Mouse (Mus musculus): ENCODE data around the gene Chil1. TPM values are rescaled to one million over a fixed set of nuclear protein-coding genes. Genes with fewer than 3 reads are reported as not detected.

The Chil1 gene
- total and polyA plus RNA-seq, 2 experiments, result 0.09 to 0.34 TPM

DNA sequence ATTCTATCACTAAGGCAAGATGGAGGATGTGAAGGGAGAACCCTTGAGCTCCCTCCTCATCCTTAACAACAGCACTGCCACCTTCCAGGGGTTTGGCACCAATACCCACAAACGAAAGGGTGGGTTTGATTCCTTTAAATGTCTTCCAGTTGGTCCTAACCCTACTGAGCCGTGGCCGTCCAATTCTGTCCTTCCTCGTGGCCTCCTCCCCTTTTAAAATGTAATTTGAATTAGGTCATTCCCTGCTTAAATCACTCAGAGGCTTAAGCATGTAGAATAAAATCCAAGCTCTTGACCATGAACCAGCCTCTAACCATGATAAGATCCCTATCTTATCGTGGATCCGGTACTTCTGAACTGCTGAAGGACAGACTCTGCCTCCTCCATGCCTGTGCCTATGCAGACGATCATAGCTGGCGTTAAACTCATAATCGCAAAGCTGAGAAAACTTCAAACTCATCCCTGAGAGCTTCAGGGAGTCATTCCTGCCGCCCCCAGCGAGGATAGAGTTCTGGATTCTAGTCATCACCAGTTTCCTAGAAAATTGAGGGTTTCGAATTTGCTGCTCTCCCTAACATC is 42.8 kb downstream of the Chil1 start:
- TF ChIP-seq POLR2A (IDR thresholded peaks at IDR 0.05; ENCODE audit: extremely low read depth, insufficient read depth, low read length) (no peak), CTCF (IDR thresholded peaks at IDR 0.05; ENCODE audit: low read depth, low read length) (no peak)
- H3K27ac ChIP-seq (replicated peaks; ENCODE audit: insufficient read depth, low read depth, low read length), result no peak overlapping the region
- H3K36me3 ChIP-seq (ENCODE audit: control insufficient read depth, insufficient read depth, low read length), result no peaks in the 10 kb centered on the region
- H3K4me3 ChIP-seq (ENCODE audit: insufficient read depth, low read depth, low read length), result no peak overlapping the region
- no peak for DNase-seq (ENCODE audit: extremely low read depth, low read depth, low spot score)
- WGBS, result 89% methylated on average over 12 of the region's 12 CpGs
- no peak overlapping the region for H3K9ac ChIP-seq (ENCODE audit: low read depth, low read length)
- H3K27me3 ChIP-seq (ENCODE audit: control insufficient read depth, insufficient read depth, low read length), result no peaks in the 10 kb centered on the region
- no peaks in the 10 kb centered on the region for H3K79me2 ChIP-seq (ENCODE audit: control insufficient read depth, insufficient read depth, low read length)
- peaks cover 10% of the 10 kb centered on the region for H3K4me1 ChIP-seq (ENCODE audit: control insufficient read depth, insufficient read depth, low read length)

DNA sequence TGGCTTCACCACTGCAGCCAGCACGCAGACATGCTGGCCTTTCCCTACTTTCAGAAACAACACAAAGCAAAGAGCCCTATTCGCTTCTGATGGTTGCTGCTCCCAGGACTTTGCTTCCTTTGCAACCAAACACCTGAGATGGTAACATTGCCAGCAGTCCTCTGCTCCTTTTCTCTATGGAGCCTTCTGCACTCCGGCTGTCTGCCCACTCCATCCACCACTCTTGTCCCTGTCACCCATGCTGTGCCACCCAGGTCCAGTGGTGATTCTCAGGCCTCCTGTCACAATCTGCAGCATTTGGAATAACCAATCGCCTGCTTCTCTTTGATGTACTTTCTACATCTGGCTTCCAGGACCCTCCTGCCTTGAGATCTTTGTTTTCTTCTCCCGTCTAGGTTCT is 43.4 kb downstream of the Chil1 start:
- TF ChIP-seq CTCF (IDR thresholded peaks at IDR 0.05; ENCODE audit: low read depth, low read length) (no peak), POLR2A (IDR thresholded peaks at IDR 0.05; ENCODE audit: extremely low read depth, insufficient read depth, low read length) (no peak)
- H3K36me3 ChIP-seq (ENCODE audit: control insufficient read depth, insufficient read depth, low read length), result no peaks in the 10 kb centered on the region
- no peak overlapping the region for H3K27ac ChIP-seq (replicated peaks; ENCODE audit: insufficient read depth, low read depth, low read length)
- peaks cover 10% of the 10 kb centered on the region for H3K4me1 ChIP-seq (ENCODE audit: control insufficient read depth, insufficient read depth, low read length)
- 89% methylated on average over 5 of the region's 5 CpGs for WGBS
- H3K79me2 ChIP-seq (ENCODE audit: control insufficient read depth, insufficient read depth, low read length), result no peaks in the 10 kb centered on the region
- no peak overlapping the region for H3K4me3 ChIP-seq (ENCODE audit: insufficient read depth, low read depth, low read length)
- no peaks in the 10 kb centered on the region for H3K27me3 ChIP-seq (ENCODE audit: control insufficient read depth, insufficient read depth, low read length)
- DNase-seq (ENCODE audit: extremely low read depth, low read depth, low spot score), result no peak
- H3K9ac ChIP-seq (ENCODE audit: low read depth, low read length), result no peak overlapping the region

DNA sequence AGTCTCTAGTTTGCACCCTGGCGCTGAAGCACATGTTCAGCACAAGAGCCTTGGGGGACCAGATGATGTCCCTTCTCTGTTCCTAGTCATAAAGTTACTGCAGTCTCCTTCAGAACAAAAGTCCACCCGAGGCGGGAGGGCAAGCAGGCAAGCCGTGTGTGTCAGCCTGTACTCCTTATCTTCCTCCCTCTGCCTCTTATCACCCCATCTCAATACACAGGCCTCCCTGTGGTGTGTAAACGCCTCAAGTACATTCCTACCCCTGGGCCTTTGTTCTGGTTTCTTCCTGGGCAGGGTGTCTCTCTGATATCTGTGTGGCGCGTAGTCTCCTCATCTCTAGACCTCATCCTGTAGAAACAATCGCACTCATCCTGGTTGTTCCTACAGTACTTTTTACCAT is 44.8 kb downstream of the Chil1 start:
- no peak overlapping the region for H3K27ac ChIP-seq (replicated peaks; ENCODE audit: insufficient read depth, low read depth, low read length)
- no peak overlapping the region for H3K9ac ChIP-seq (ENCODE audit: low read depth, low read length)
- H3K4me3 ChIP-seq (ENCODE audit: insufficient read depth, low read depth, low read length), result no peak overlapping the region
- TF ChIP-seq CTCF (IDR thresholded peaks at IDR 0.05; ENCODE audit: low read depth, low read length) (no peak), POLR2A (IDR thresholded peaks at IDR 0.05; ENCODE audit: extremely low read depth, insufficient read depth, low read length) (no peak)
- DNase-seq (ENCODE audit: extremely low read depth, low read depth, low spot score), result no peak
- H3K79me2 ChIP-seq (ENCODE audit: control insufficient read depth, insufficient read depth, low read length), result no peaks in the 10 kb centered on the region
- 83% methylated on average over 8 of the region's 8 CpGs for WGBS
- no peaks in the 10 kb centered on the region for H3K36me3 ChIP-seq (ENCODE audit: control insufficient read depth, insufficient read depth, low read length)
- peaks cover 9% of the 10 kb centered on the region for H3K4me1 ChIP-seq (ENCODE audit: control insufficient read depth, insufficient read depth, low read length)
- H3K27me3 ChIP-seq (ENCODE audit: control insufficient read depth, insufficient read depth, low read length), result no peaks in the 10 kb centered on the region

DNA sequence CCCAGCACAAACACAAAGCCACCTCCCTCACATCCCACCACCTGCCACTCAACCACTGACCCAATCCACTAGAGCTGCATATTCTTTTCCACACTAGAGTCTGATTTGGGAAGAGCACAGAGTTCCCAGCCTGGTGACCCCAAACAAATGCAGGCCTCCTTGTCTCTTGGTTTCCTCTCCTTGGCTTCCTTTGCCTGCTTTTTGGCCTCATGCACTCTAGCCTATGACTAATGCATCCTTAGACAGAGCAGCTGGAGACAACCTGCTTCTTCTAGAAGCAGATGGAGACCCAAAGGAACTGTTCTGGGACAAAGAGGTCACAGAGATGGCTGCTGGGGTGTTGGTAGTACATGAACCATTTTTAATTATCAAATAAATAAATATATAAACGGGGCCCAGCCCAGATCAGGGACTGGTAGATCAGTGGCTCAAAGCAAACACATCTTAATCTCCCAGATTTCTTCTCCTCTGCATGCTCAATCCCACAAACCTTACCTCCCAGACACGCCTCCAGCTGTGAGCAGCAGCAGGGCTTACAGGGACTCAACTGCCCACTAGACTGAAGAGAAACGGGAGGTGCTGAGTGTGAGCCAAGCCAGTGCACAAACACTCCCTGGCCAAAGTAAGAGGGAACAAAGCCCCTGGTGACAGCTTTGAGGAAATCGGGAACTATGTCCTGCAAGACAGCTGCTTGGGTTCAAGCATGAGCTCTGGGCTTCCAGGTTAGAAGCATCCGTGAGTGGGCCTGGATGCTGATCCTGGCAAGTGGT is 48.0 kb downstream of the Chil1 start:
- no peak overlapping the region for H3K27ac ChIP-seq (replicated peaks; ENCODE audit: insufficient read depth, low read depth, low read length)
- H3K27me3 ChIP-seq (ENCODE audit: control insufficient read depth, insufficient read depth, low read length), result no peaks in the 10 kb centered on the region
- peaks cover 20% of the 10 kb centered on the region for H3K4me1 ChIP-seq (ENCODE audit: control insufficient read depth, insufficient read depth, low read length)
- DNase-seq (ENCODE audit: extremely low read depth, low read depth, low spot score), result no peak
- WGBS, result 81% methylated on average over 5 of the region's 5 CpGs
- H3K9ac ChIP-seq (ENCODE audit: low read depth, low read length), result no peak overlapping the region
- H3K79me2 ChIP-seq (ENCODE audit: control insufficient read depth, insufficient read depth, low read length), result 0 out of 2 replicates have a peak, but pooled peaks cover 2% of the 10 kb centered on the region
- H3K4me3 ChIP-seq (ENCODE audit: insufficient read depth, low read depth, low read length), result no peak overlapping the region
- TF ChIP-seq CTCF (IDR thresholded peaks at IDR 0.05; ENCODE audit: low read depth, low read length) (no peak), POLR2A (IDR thresholded peaks at IDR 0.05; ENCODE audit: extremely low read depth, insufficient read depth, low read length) (no peak)
- no peaks in the 10 kb centered on the region for H3K36me3 ChIP-seq (ENCODE audit: control insufficient read depth, insufficient read depth, low read length)

DNA sequence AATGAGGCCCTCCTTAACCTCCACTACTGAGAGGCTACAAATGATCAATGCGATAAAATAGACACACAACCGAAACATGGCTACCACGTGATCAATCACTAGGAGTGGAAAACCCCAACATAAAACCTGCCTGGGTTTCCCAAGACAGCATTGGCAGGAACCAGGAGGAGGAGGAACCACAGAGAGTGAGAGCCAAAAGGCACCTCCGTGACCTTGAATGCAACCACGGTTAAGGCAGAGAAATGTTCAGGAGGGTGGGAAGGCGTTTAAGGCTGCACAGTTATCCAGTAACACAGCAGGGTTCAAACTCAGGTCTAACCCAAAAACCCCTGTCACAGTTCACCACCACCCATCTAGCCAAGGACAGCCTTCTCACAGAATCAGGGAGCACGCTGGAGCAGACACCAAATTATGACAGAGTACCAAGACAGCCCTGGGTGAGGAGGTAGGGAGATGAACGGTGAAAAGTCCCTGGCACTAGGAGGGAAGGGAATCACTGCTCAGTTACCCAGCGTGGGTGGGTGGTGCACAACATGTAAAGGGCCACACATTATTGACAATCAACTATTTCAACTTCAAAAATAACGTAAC is 48.8 kb downstream of the Chil1 start:
- no peak overlapping the region for H3K4me3 ChIP-seq (ENCODE audit: insufficient read depth, low read depth, low read length)
- no peak for DNase-seq (ENCODE audit: extremely low read depth, low read depth, low spot score)
- H3K36me3 ChIP-seq (ENCODE audit: control insufficient read depth, insufficient read depth, low read length), result no peaks in the 10 kb centered on the region
- 0 out of 2 replicates have a peak, but pooled peaks cover 2% of the 10 kb centered on the region for H3K79me2 ChIP-seq (ENCODE audit: control insufficient read depth, insufficient read depth, low read length)
- TF ChIP-seq CTCF (IDR thresholded peaks at IDR 0.05; ENCODE audit: low read depth, low read length) (no peak), POLR2A (IDR thresholded peaks at IDR 0.05; ENCODE audit: extremely low read depth, insufficient read depth, low read length) (no peak)
- H3K4me1 ChIP-seq (ENCODE audit: control insufficient read depth, insufficient read depth, low read length), result peaks cover 22% of the 10 kb centered on the region
- WGBS, result 61% methylated on average over 10 of the region's 10 CpGs
- H3K9ac ChIP-seq (ENCODE audit: low read depth, low read length), result no peak overlapping the region
- H3K27me3 ChIP-seq (ENCODE audit: control insufficient read depth, insufficient read depth, low read length), result no peaks in the 10 kb centered on the region
- no peak overlapping the region for H3K27ac ChIP-seq (replicated peaks; ENCODE audit: insufficient read depth, low read depth, low read length)

Measured in liver, adult 2 months (tissue).